Mouse (Mus musculus) neural tube, embryonic 14.5 days (tissue): Measurements from ENCODE around the gene Vps33b. TPM values are rescaled to one million over a fixed set of nuclear protein-coding genes. Genes with fewer than 3 reads are reported as not detected.
"Not testable (repeated sequence)": the region's sequence is repeated elsewhere in the genome, so short reads cannot be mapped to it uniquely, and the experiment has no call there.

ENCODE experiments used
- ATAC-seq: fragments of 200-750 bp; cut with Nextera tagmentation; 2 replicates; pipeline ENCODE4 v1.8.0; 2017; ENCODE audit warnings: low read depth, mild to moderate bottlenecking, moderate TSS enrichment, moderate library complexity
- H3K27ac ChIP-seq: fragments of 300-500 bp; sonication (generic); 2 replicates; pipeline ENCODE4 v1.5.1; 2014; ENCODE audit warnings: low read depth, mild to moderate bottlenecking, control low read depth, low read length, moderate library complexity, mixed read lengths
- H3K27me3 ChIP-seq: fragments of 300-500 bp; sonication (generic); 2 replicates; pipeline ENCODE4 v1.6.1; 2014; ENCODE audit warnings: low read length; ENCODE audit not compliant: control insufficient read depth, insufficient read depth
- H3K36me3 ChIP-seq: fragments of 300-500 bp; sonication (generic); 2 replicates; pipeline ENCODE4 v1.6.1; 2014; ENCODE audit warnings: low read length, mixed read lengths; ENCODE audit not compliant: control insufficient read depth, insufficient read depth
- H3K4me1 ChIP-seq: fragments of 300-500 bp; sonication (generic); 2 replicates; pipeline ENCODE4 v1.6.1; 2014; ENCODE audit warnings: low read length; ENCODE audit not compliant: control insufficient read depth, insufficient read depth
- H3K4me2 ChIP-seq: fragments of 300-500 bp; sonication (generic); 2 replicates; pipeline ENCODE4 v1.6.1; 2014; ENCODE audit warnings: mild to moderate bottlenecking, low read depth, low read length, control low read depth
- H3K4me3 ChIP-seq: fragments of 300-500 bp; sonication (generic); 2 replicates; pipeline ENCODE4 v1.5.1; 2014; ENCODE audit warnings: low read depth, low read length, control low read depth, mixed read lengths
- H3K9ac ChIP-seq: fragments of 300-500 bp; sonication (generic); replicated peaks from 2 replicates; pipeline ENCODE4 v1.6.1; 2014; ENCODE audit warnings: low read depth, mild to moderate bottlenecking, control low read depth, low read length, mixed read lengths
- H3K9me3 ChIP-seq: fragments of 300-500 bp; sonication (generic); 2 replicates; pipeline ENCODE4 v1.6.1; 2016; ENCODE audit warnings: low read length; ENCODE audit not compliant: control insufficient read depth
- WGBS: fragments of 180-500 bp; shearing (Covaris S2); extraction: QIAGEN DNeasy Blood & Tissue Kit; methylation state at CpG from one replicate; pipeline ENCODE4 v1.1.7; 2014; 5-methylcytosine and 5-hydroxymethylcytosine counted together
- polyA plus RNA-seq: library from polyadenylated mRNA; unstranded; fragments of >200 nt; fragmentation: Nextera tagmentation; extraction: Ambion mirVana; gene quantifications from 2 replicates; pipeline ENCODE4 v1.2.1, GENCODE M21; 2014

Vps33b gene
- polyA plus RNA-seq, 1 experiment from 2014 or later: 34.9 TPM

GRCm38 (mm10) chr7:80319846-80320496, 50.5 kb downstream of the Vps33b start:
- no peak for ATAC-seq
- Histone ChIP-seq H3K9ac (no peak overlapping the region), H3K4me2 (no peak overlapping the region)

GRCm38 (mm10) chr7:80323336-80323735, 53.9 kb downstream of the Vps33b start:
- H3K4me3 ChIP-seq: peak overlapping the region; percentile 48
- peaks cover 10% of the 10 kb centered on the region for H3K4me1 ChIP-seq
- H3K9ac ChIP-seq: peak overlapping the region; percentile 25
- no peak overlapping the region; the same call in 1 of the 2 replicates for H3K27ac ChIP-seq
- WGBS: 20% methylated on average over 8 of the region's 8 CpGs
- no peak for ATAC-seq
- H3K9me3 ChIP-seq: no peaks in the 10 kb centered on the region
- peak overlapping the region; percentile 57 for H3K4me2 ChIP-seq
- peaks cover 38% of the 10 kb centered on the region for H3K36me3 ChIP-seq
- no peaks in the 10 kb centered on the region for H3K27me3 ChIP-seq

More at GRCm38 (mm10) chr7:80319846-80320496, 50.5 kb downstream of the Vps33b start:
- H3K36me3 ChIP-seq: peaks cover 16% of the 10 kb centered on the region
- H3K4me1 ChIP-seq: peaks cover 10% of the 10 kb centered on the region
- H3K9me3 ChIP-seq: no peaks in the 10 kb centered on the region
- no peak overlapping the region for H3K27ac ChIP-seq
- no peaks in the 10 kb centered on the region for H3K27me3 ChIP-seq
- no peak overlapping the region for H3K4me3 ChIP-seq
- WGBS: 85% methylated on average over 19 of the region's 19 CpGs

- peak within 1 kb of the TSS; percentile 48 for H3K4me3 ChIP-seq
- WGBS: 2% methylated on average over 38 of the region's 38 CpGs
- peak within 1 kb of the TSS; percentile 73 for H3K27ac ChIP-seq
- peaks cover 10% of the 10 kb centered on the region for H3K4me1 ChIP-seq
- H3K4me2 ChIP-seq: peak within 1 kb of the TSS; percentile 57
- no peaks in the 10 kb centered on the region for H3K27me3 ChIP-seq
- peak within 1 kb of the TSS; percentile 25 for H3K9ac ChIP-seq
- peaks cover 40% of the 10 kb centered on the region for H3K36me3 ChIP-seq
- no peaks in the 10 kb centered on the region for H3K9me3 ChIP-seq
- peak; percentile 99 for ATAC-seq
Observed at GRCm38 (mm10) chr7:80324043-80324815, 54.8 kb downstream of the Vps33b start, which contains the start of gene Rccd1. Rccd1 (minus strand) TSS chr7:80324454.

- not testable (repeated sequence) for H3K27ac ChIP-seq, H3K27me3 ChIP-seq, H3K9ac ChIP-seq, ATAC-seq, H3K9me3 ChIP-seq
- Histone ChIP-seq H3K4me3 (peak overlapping the region; percentile 48; the same call in 1 of the 2 replicates), H3K4me1 (peaks cover 10% of the 10 kb centered on the region), H3K4me2 (peak overlapping the region; percentile 57; the same call in 1 of the 2 replicates), H3K36me3 (peaks cover 45% of the 10 kb centered on the region)
- 55% methylated on average over 5 of the region's 5 CpGs for WGBS
Observed at GRCm38 (mm10) chr7:80324816-80325119, 55.3 kb downstream of the Vps33b start.

- no peaks in the 10 kb centered on the region for H3K9me3 ChIP-seq
- H3K9ac ChIP-seq: no peak overlapping the region
- H3K4me3 ChIP-seq: no peak overlapping the region
- peaks cover 10% of the 10 kb centered on the region for H3K4me1 ChIP-seq
- no peak overlapping the region for H3K27ac ChIP-seq
- no peaks in the 10 kb centered on the region for H3K27me3 ChIP-seq
- 94% methylated on average over 16 of the region's 16 CpGs for WGBS
- no peak for ATAC-seq
- peaks cover 51% of the 10 kb centered on the region for H3K36me3 ChIP-seq
- no peak overlapping the region for H3K4me2 ChIP-seq
Observed at GRCm38 (mm10) chr7:80325292-80325868, 55.9 kb downstream of the Vps33b start.

GRCm38 (mm10) chr7:80326076-80326475, 56.6 kb downstream of the Vps33b start:
- WGBS: 98% methylated on average over 19 of the region's 19 CpGs

GRCm38 (mm10) chr7:80330278-80330677, 60.8 kb downstream of the Vps33b start:
- H3K27me3 ChIP-seq: no peaks in the 10 kb centered on the region
- no peak overlapping the region for H3K4me2 ChIP-seq
- peaks cover 96% of the 10 kb centered on the region for H3K36me3 ChIP-seq
- no peak overlapping the region for H3K9ac ChIP-seq
- 89% methylated on average over 8 of the region's 8 CpGs for WGBS
- no peak overlapping the region for H3K4me3 ChIP-seq
- no peak overlapping the region for H3K27ac ChIP-seq
- H3K4me1 ChIP-seq: 0 out of 2 replicates have a peak, but pooled peaks cover 4% of the 10 kb centered on the region
- ATAC-seq: no peak
- no peaks in the 10 kb centered on the region for H3K9me3 ChIP-seq

More at GRCm38 (mm10) chr7:80326076-80326475, 56.6 kb downstream of the Vps33b start:
- H3K9me3 ChIP-seq: no peaks in the 10 kb centered on the region
- no peak overlapping the region for H3K9ac ChIP-seq
- H3K4me2 ChIP-seq: no peak overlapping the region
- peaks cover 57% of the 10 kb centered on the region for H3K36me3 ChIP-seq
- H3K4me3 ChIP-seq: no peak overlapping the region
- H3K27ac ChIP-seq: no peak overlapping the region
- H3K27me3 ChIP-seq: no peaks in the 10 kb centered on the region
- H3K4me1 ChIP-seq: peaks cover 10% of the 10 kb centered on the region
- no peak for ATAC-seq

GRCm38 (mm10) chr7:80331433-80331832, 62.0 kb downstream of the Vps33b start:
- Histone ChIP-seq H3K4me2 (no peak overlapping the region), H3K27me3 (no peaks in the 10 kb centered on the region), H3K9me3 (no peaks in the 10 kb centered on the region), H3K36me3 (peaks cover 93% of the 10 kb centered on the region), H3K9ac (no peak overlapping the region), H3K4me3 (no peak overlapping the region), H3K27ac (no peak overlapping the region), H3K4me1 (0 out of 2 replicates have a peak, but pooled peaks cover 5% of the 10 kb centered on the region)
- ATAC-seq: no peak
- 90% methylated on average over 19 of the region's 19 CpGs for WGBS

GRCm38 (mm10) chr7:80334848-80335247, 65.4 kb downstream of the Vps33b start:
- 96% methylated on average over 4 of the region's 4 CpGs for WGBS
- H3K4me1 ChIP-seq: peaks cover 24% of the 10 kb centered on the region
- H3K36me3 ChIP-seq: peaks cover 64% of the 10 kb centered on the region
- H3K9ac ChIP-seq: no peak overlapping the region
- no peak for ATAC-seq
- H3K9me3 ChIP-seq: no peaks in the 10 kb centered on the region
- H3K27me3 ChIP-seq: no peaks in the 10 kb centered on the region
- no peak overlapping the region for H3K4me3 ChIP-seq
- H3K27ac ChIP-seq: no peak overlapping the region
- no peak overlapping the region for H3K4me2 ChIP-seq
